Mouse (Mus musculus): ENCODE measurements around the gene Kri1.

- 0 out of 2 replicates have a peak, but pooled peaks have one; percentile 9 for TF ChIP-seq CTCF (IDR thresholded peaks at IDR 0.05)
- no peak for TF ChIP-seq EP300 (IDR thresholded peaks at IDR 0.05)
Observed at GRCm38 (mm10) chr9:21327569-21327968, 39.8 kb upstream of the Kri1 start.

All from lung, postnatal 0 days (tissue).